In the genomic region with DNA sequence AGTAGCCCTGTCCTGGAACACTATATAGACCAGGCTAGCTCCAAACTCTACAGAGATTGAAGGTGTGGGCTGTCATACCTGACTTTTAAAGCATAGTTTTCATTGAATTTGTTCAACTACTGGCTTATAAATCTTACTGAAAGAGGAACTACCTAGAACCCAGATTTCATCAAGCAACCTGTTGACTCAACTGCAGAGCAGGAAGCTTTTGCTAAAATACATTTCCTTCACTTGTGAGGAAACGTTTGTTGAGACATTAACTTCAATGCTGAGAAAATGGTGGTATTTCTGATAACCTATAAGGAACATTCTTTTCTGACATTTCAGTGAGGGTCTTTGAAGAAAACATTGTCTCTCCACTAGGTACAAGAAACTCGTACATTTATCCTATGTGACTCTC, we compare ENCODE assay signal across 31 mouse cellular contexts. TPM values are rescaled to one million over a fixed set of nuclear protein-coding genes. Genes with fewer than 3 reads are reported as not detected.
DNase-seq lines count a peak whose midpoint lies in the region; ATAC-seq and TF ChIP-seq lines count a peak whose summit lies in the region.
"Had no signal": no experiment of that assay in that cellular context is flagged by ENCODE, and none has a peak within 500 bp of the region (broad histone marks: within the 10 kb centered on the region; RNA-seq: fewer than 3 reads in every experiment).

No protein-coding gene starts in this region.

- peaks cover 9% of the 10 kb centered on the region; the same call in 1 of the 2 replicates for H3K36me3 ChIP-seq in heart, postnatal 0 days (replicated peaks; ENCODE audit: control insufficient read depth, insufficient read depth, low read length)
- H3K36me3 ChIP-seq in stomach, embryonic 16.5 days (ENCODE audit: control insufficient read depth, insufficient read depth, low read length), result 0 out of 2 replicates have a peak, but pooled peaks cover 2% of the 10 kb centered on the region
- H3K36me3 ChIP-seq in stomach, postnatal 0 days (ENCODE audit: control insufficient read depth, insufficient read depth, low read length), result no peaks in the 10 kb centered on the region; the same call in 1 of the 2 replicates
- H3K36me3 ChIP-seq: G1E; midbrain, embryonic 15.5 days had no signal

- H3K27me3 ChIP-seq in heart, postnatal 0 days (ENCODE audit: control insufficient read depth, insufficient read depth, low read length), result no peaks in the 10 kb centered on the region
- H3K27me3 ChIP-seq in stomach, embryonic 16.5 days (ENCODE audit: control insufficient read depth, insufficient read depth, low read length), result no peaks in the 10 kb centered on the region
- no peaks in the 10 kb centered on the region for H3K27me3 ChIP-seq in stomach, postnatal 0 days (ENCODE audit: control insufficient read depth, insufficient read depth, low read length)
- H3K27me3 ChIP-seq: CH12.LX; embryonic facial prominence, embryonic 13.5 days; forebrain, embryonic 12.5 days; heart, embryonic 12.5 days; hindbrain, embryonic 13.5 days; midbrain, embryonic 15.5 days; neural tube, embryonic 13.5 days; Patski had no signal

- no peak for TF ChIP-seq CTCF in heart, postnatal 0 days (IDR thresholded peaks at IDR 0.05; ENCODE audit: low read depth)
- TF ChIP-seq CTCF in stomach, postnatal 0 days (IDR thresholded peaks at IDR 0.05; ENCODE audit: low read depth), result no peak

- peaks cover 79% of the 10 kb centered on the region for H3K4me1 ChIP-seq in heart, postnatal 0 days (ENCODE audit: control insufficient read depth, insufficient read depth)
- H3K4me1 ChIP-seq in stomach, embryonic 16.5 days (ENCODE audit: control insufficient read depth, insufficient read depth, low read length), result peaks cover 59% of the 10 kb centered on the region
- peaks cover 9% of the 10 kb centered on the region for H3K4me1 ChIP-seq in stomach, postnatal 0 days (replicated peaks; ENCODE audit: control insufficient read depth, insufficient read depth)

- 52% methylated on average over 2 of the region's 2 CpGs for whole genome bisulfite sequencing in heart, postnatal 0 days
- WGBS in stomach, embryonic 16.5 days, result 54% methylated on average over 2 of the region's 2 CpGs
- 61% methylated on average over 2 of the region's 2 CpGs for WGBS in stomach, postnatal 0 days

- intact Hi-C loops in heart, postnatal 14 days (cut with DNase I), result no loop called here

- H3K4me3 ChIP-seq in heart, postnatal 0 days (ENCODE audit: low read depth, low read length), result no peak overlapping the region
- no peak overlapping the region for H3K4me3 ChIP-seq in stomach, embryonic 16.5 days (replicated peaks; ENCODE audit: low read length)
- H3K4me3 ChIP-seq in stomach, postnatal 0 days (ENCODE audit: low read depth, low read length), result no peak overlapping the region
- H3K4me3 ChIP-seq: embryonic facial prominence, embryonic 13.5 days; erythroblast, embryonic 14.5 days; forebrain, embryonic 12.5 days; heart, embryonic 12.5 days; hindbrain, embryonic 13.5 days; limb, embryonic 10.5 days; midbrain, embryonic 15.5 days; neural tube, embryonic 13.5 days had no signal

- H3K9me3 ChIP-seq in heart, postnatal 0 days (replicated peaks; ENCODE audit: control insufficient read depth, low read length), result no peaks in the 10 kb centered on the region
- no peaks in the 10 kb centered on the region for H3K9me3 ChIP-seq in stomach, embryonic 16.5 days (replicated peaks; ENCODE audit: control insufficient read depth, low read length)
- H3K9me3 ChIP-seq in stomach, postnatal 0 days (ENCODE audit: control insufficient read depth, low read length), result no peaks in the 10 kb centered on the region
- H3K9me3 ChIP-seq: embryonic facial prominence, embryonic 13.5 days; forebrain, embryonic 12.5 days; G1E; hindbrain, embryonic 13.5 days; limb, embryonic 10.5 days; midbrain, embryonic 15.5 days; neural tube, embryonic 13.5 days had no signal

- H3K4me2 ChIP-seq in heart, postnatal 0 days (ENCODE audit: low read depth, low read length), result no peak overlapping the region
- no peak overlapping the region for H3K4me2 ChIP-seq in stomach, embryonic 16.5 days (ENCODE audit: low read depth, low read length)
- no peak overlapping the region for H3K4me2 ChIP-seq in stomach, postnatal 0 days (replicated peaks; ENCODE audit: low read depth)
- H3K4me2 ChIP-seq: embryonic facial prominence, embryonic 13.5 days; forebrain, embryonic 12.5 days; hindbrain, embryonic 13.5 days; midbrain, embryonic 15.5 days; neural tube, embryonic 13.5 days had no signal

- ATAC-seq in CD4-positive, CD25-positive, alpha-beta regulatory T cell, adult 4 months, result no peak
- ATAC-seq in heart, postnatal 0 days (ENCODE audit: insufficient read depth, low read depth), result no peak
- ATAC-seq in stomach, embryonic 16.5 days (ENCODE audit: insufficient read depth, low FRiP score), result no peak
- no peak for ATAC-seq in stomach, postnatal 0 days (ENCODE audit: low FRiP score, low TSS enrichment)
- ATAC-seq: inflammation-experienced regulatory T-cells, adult 6 months; midbrain, embryonic 15.5 days; Patski had no signal

- no peak for TF ChIP-seq EP300 in heart, postnatal 0 days (IDR thresholded peaks at IDR 0.05; ENCODE audit: low read depth)
- TF ChIP-seq EP300 in stomach, postnatal 0 days (optimal IDR thresholded peaks at IDR 0.05), result no peak

- no peak overlapping the region for H3K9ac ChIP-seq in heart, postnatal 0 days (replicated peaks; ENCODE audit: low read depth, low read length)
- no peak overlapping the region for H3K9ac ChIP-seq in stomach, embryonic 16.5 days (ENCODE audit: low read length)
- H3K9ac ChIP-seq in stomach, postnatal 0 days (ENCODE audit: low read length), result no peak overlapping the region
- H3K9ac ChIP-seq: embryonic facial prominence, embryonic 13.5 days; forebrain, embryonic 12.5 days; heart, embryonic 12.5 days; hindbrain, embryonic 13.5 days; midbrain, embryonic 15.5 days; neural tube, embryonic 13.5 days had no signal

- peak; percentile 50 for DNase-seq in CD4-positive, CD25-positive, alpha-beta regulatory T cell, adult 2 months (ENCODE audit: low read depth, low spot score)
- DNase-seq in heart, postnatal 0 days (ENCODE audit: low spot score), result no peak
- no peak for DNase-seq in heart, postnatal 14 days
- no peak for DNase-seq in stomach, postnatal 0 days (ENCODE audit: low spot score)
- DNase-seq in naive thymus-derived CD4-positive, alpha-beta T cell, adult 2 months (ENCODE audit: low read depth), result peak; percentile 59
- no peak for DNase-seq in right cerebral cortex, postnatal 36 days (ENCODE audit: low spot score in 2 of 2)
- DNase-seq: adrenal gland, postnatal 36 days; cerebellum, adult 2 months; cerebellum, postnatal 36 days; embryo, embryonic 11 days; kidney, adult 2 months; kidney, postnatal 10 days; liver; lung, adult 2 months; lung, postnatal 36 days; retina, postnatal 1 day; thymus, postnatal 36 days had no signal

- H3K27ac ChIP-seq in heart, postnatal 0 days (ENCODE audit: low read depth), result 0 out of 2 replicates have a peak overlapping the region, but pooled peaks have one; percentile 54
- peak overlapping the region; percentile 18; the same call in 1 of the 2 replicates for H3K27ac ChIP-seq in stomach, embryonic 16.5 days (ENCODE audit: low read length)
- H3K27ac ChIP-seq in stomach, postnatal 0 days (replicated peaks), result no peak overlapping the region
- H3K27ac ChIP-seq: embryonic facial prominence, embryonic 13.5 days; forebrain, embryonic 12.5 days; hindbrain, embryonic 13.5 days; limb, embryonic 10.5 days; midbrain, embryonic 15.5 days; neural tube, embryonic 13.5 days had no signal

RNA-seq across cellular contexts. Expression of a gene that starts 19.9 kb away (rescaled TPM):
- 10 to 100 TPM; 29.5 to 30.3 TPM for polyA plus RNA-seq in CD4-positive, CD25-positive, alpha-beta regulatory T cell, adult 4 months (2017; shearing (Covaris generic))
- 106 and 129 TPM in 2 replicates for total RNA-seq in heart, postnatal 0 days (2014; rRNA removed; ENCODE audit: low replicate concordance)
- polyA plus RNA-seq in heart, postnatal 0 days (2015; fragmentation: Nextera tagmentation; extraction: Ambion mirVana), result 17.0 and 17.4 TPM in 2 replicates
- total RNA-seq in heart, postnatal 14 days (2021), result 100 to 1,000 TPM; 175 to 185 TPM
- 15.3 and 16.2 TPM in 2 replicates for polyA plus RNA-seq in stomach, embryonic 16.5 days (2015; fragmentation: Nextera tagmentation; extraction: Ambion mirVana)
- polyA plus RNA-seq in stomach, postnatal 0 days (2015; fragmentation: Nextera tagmentation; extraction: Ambion mirVana), result 8.5 and 10.1 TPM in 2 replicates

Comparison
In these comparisons a context has a peak if more than half of its experiments do, and no peak if none do; other contexts are left out.
1. DNase-seq: peak in CD4-positive, CD25-positive, alpha-beta regulatory T cell, adult 2 months (single experiment) and naive thymus-derived CD4-positive, alpha-beta T cell, adult 2 months (single experiment); none in heart, postnatal 0 days (single experiment), heart, postnatal 14 days (0 of 2), stomach, postnatal 0 days (single experiment) and right cerebral cortex, postnatal 36 days (0 of 2).